Mouse (Mus musculus) C2C12 (cell line): ENCODE data around the gene Zbed5.

Source experiments
- CEBPB ChIP-seq: IDR thresholded peaks from one replicate; pipeline ENCODE4 v1.6.1; 2011; ENCODE audit warnings: low read depth, mild to moderate bottlenecking, control low read depth, moderate library complexity
- CTCF ChIP-seq: IDR thresholded peaks from one replicate; pipeline ENCODE4 v1.5.1; 2011; ENCODE audit not compliant: control insufficient read depth, insufficient read depth, insufficient read length

DNA sequence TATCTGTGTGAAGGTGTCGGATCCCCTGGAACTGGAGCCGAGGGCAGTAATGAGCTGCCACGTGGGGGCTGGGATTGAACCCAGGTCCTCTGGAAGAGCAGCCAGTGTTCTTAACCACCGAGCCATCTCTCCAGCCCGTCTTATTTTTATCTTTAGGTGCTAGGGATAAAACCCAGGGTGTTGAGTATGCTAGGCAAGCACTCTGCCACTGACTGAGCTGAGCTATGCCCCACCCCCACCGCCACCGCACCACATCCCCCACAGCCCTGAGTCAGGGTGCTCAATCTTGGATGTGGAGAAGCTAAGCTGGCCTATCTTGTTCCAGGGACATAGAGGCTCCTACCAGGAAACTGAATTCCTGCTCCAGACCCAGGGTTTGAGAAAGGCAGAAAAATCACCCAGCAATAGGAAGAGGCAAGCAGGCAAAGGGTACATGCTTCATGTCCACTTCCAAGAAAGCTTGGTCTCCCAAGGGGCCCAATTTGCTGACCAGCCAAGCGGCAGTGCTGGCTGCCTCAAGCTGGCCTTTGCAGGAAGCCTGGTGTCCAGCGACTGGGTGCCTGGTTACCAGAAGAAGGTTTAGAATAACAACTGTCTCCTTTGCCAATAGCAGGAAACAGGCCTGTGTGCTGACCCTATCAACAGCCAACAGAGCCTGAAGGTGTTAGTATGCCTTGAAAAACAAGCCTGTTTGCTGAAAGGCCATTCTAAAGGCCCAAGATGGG lies 17.6 kb upstream of the Zbed5 start:
- TF ChIP-seq CTCF (no peak), CEBPB (no peak)
